Mouse (Mus musculus): Measurements from ENCODE around the gene Cldn7.

Cldn7 gene

DNA sequence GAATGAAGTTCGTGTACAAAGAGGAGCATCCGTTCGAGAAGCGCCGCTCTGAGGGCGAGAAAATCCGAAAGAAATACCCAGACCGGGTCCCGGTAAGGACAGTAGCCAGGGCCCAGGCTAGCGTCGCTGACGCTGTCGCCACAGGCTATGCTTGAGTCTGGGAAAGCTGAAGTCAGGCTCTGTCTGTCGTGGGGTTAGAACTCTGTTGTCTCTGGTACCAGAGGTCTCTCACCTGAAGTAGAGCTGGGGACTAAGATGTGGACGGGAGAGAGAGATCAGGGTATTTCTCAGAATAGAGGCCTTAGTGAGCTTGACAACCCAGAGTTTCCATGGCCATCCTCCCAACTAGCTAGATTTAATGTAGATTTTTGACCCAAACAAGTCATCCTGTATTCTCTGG lies 27.1 kb downstream of the Cldn7 start:
- in situ Hi-C loops (cut with MboI, MseI): loop anchor here (10.0 kb wide), 1 partner anchor 897 kb away; the partner anchor contains the start of gene Per1

DNA sequence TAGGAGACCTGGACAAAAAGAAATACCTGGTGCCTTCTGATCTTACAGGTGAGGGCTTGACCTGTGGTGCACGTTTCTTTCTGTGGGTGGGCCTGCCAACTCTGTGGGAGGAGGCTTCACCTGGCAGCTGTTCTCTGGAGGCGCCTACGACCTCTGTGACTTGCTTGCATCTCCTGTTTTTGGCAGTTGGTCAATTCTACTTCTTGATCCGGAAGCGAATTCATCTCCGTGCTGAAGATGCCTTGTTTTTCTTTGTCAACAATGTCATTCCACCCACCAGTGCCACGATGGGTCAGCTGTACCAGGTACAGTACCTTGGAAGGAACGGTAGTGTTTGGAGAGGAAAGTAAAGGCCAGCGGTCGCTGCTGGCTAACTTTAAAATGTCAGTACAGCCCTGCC lies 27.8 kb downstream of the Cldn7 start:
- in situ Hi-C loops (cut with MboI, MseI): loop anchor here (10.0 kb wide), 1 partner anchor 898 kb away; the partner anchor contains the start of gene Per1

DNA sequence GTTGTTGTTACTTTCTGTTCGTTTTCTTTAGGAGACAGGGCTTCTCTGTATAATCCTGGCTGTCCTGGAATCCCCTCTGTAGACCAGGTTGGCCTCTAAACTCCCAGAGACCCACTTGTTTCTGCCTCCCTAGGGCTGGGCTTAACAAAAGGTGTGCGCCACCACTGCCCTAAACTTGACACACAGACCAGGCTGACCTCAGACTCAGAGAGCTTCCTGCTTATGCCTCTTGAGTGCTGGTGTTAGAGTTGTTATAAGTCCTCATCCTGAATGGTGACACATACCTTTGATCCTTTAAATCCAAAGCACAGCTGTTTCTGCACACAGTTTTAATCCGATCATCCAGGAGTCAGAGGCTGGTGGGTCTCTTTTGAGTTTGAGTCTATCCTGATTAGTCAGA lies 28.4 kb downstream of the Cldn7 start:
- in situ Hi-C loops (cut with MboI, MseI): loop anchor here (10.0 kb wide), 1 partner anchor 898 kb away; the partner anchor contains the start of gene Per1

DNA sequence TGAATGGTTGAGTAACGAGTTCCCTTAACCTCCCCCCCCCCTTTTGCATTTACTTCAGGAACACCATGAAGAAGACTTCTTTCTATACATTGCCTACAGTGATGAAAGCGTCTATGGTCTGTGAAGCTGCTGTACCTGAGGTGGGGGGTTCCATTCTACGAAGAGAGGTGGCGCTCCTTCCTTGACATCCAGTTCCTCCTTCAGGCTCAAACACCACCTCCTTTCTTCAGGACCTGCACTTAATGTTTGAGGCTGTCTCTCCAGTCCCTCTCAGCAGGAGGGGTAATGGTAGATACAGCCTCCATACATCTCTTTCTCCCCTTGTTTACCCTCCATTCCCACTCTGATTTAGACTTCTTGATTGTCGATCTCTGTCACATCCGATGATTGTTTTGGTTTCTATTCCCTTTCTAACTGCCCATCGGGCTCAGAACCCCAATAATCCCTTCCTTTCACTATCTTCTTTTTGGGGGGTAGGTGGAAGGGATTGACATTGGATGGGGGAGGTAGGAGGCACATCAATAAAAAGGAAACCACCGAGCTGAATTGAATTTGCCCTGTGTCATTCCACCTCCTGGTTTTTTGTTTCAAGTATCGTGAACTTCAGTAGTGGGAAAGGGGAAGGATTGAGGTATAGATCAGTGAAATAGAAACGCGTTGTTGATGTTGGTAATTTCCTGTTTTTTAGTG lies 30.0 kb downstream of the Cldn7 start:
- in situ Hi-C loops (cut with MboI, MseI): loop anchor here (10.0 kb wide), 1 partner anchor 900 kb away; the partner anchor contains the start of gene Per1

DNA sequence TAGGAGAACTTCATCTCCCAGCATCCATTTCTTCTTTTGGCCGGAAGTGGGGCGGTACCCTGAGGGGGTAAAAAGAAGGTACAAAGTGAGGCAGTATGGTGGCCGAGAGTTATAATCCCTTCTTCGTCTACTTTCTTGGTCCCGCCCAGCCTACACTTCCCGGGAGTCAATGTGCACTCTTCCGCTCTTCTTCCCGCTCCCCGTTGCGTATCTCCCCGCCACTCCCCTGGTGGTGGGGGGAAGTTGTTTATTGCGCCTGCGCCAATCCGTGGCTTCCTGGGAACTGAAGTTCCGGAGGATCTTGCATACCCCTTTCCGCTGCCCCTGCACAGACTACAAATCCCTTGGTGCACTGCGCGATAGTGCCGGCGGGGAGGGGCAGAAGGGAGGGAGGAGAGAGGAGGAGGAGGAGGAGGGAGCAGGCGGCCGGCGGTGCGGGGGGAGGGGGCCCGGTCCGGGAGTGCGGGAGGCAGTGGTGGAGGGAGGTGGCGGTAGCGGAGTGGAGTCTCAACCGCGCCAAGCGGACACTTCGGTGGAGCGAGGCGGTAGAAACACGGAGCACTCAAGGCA lies 30.9 kb downstream of the Cldn7 start, which contains the start of gene Phf23:
Gene Phf23 (plus strand): TSS at position 387 of the 570 bp plus-strand sequence.
- in situ Hi-C loops (cut with MboI, MseI): loop anchor here (10.0 kb wide), 1 partner anchor 901 kb away; the partner anchor contains the start of gene Per1

DNA sequence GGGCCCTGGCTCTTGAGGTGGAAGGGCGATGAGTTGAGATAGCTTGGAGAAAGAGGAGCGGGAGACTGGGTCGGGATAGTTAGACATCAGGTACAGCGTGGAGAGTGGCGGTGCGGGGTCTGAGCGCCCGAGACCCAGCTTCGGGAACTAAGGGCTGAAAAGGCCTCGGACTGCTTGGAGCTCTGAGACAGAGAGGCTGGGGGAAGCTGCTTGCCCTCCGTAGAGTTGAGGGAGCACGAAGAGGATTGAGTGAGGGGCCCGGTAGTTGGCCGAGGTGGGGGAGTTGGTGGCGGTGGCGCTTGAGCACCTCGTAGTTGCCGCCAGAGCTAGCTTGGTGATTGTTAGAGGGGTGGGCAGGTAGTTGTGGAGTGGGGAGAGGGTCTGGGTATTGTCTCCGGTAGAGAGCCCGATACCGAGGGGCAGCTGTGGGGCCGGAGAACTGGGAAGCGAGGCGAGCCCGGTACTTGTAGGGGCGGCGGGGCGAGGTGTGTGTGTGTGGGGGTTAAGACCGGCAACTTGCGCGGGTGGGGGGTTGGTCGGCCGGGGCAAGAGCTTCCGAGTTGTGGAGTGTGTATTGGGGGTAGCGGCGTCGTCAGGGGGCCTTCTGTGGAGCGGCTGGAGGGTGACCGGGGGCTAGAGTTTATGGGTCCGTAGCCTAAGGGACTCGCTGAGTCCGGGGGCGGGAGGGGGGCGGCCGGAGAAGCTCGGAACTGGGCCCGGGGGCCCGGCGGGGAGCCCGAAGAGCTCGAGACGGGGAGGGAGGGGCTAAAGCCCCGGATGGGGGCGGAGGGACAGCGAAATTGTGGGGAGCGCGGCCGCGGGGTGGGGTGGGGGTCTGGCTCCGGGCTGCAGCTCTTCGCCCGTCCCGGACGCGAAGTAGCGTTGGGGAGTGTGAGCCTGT lies 31.8 kb downstream of the Cldn7 start:
- in situ Hi-C loops (cut with MboI, MseI): loop anchor here (10.0 kb wide), 1 partner anchor 902 kb away; the partner anchor contains the start of gene Per1

DNA sequence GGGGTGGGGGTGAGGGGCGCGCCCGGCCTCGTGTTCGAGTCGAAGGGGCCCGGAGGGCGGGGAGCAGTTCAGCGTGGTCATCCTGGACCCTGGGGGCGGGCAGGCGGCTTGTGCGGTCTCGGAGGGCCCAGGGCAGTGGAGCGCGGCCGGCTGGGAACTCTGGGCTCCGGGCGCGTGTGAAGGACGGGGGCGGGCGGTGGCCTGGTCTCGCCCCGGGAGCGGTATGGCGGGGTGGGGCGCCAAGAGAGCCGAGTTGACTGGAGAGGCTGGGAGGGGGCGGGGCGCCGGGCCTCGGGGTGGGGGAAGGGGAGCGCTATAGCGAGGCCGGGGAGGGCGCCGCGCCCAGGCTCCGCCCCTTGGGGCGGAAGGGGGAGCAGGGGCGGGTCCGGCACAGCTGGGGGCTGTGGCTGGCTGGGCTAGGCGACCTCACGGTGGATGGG lies 32.5 kb downstream of the Cldn7 start:
- in situ Hi-C loops (cut with MboI, MseI): loop anchor here (10.0 kb wide), 1 partner anchor 902 kb away; the partner anchor contains the start of gene Per1

DNA sequence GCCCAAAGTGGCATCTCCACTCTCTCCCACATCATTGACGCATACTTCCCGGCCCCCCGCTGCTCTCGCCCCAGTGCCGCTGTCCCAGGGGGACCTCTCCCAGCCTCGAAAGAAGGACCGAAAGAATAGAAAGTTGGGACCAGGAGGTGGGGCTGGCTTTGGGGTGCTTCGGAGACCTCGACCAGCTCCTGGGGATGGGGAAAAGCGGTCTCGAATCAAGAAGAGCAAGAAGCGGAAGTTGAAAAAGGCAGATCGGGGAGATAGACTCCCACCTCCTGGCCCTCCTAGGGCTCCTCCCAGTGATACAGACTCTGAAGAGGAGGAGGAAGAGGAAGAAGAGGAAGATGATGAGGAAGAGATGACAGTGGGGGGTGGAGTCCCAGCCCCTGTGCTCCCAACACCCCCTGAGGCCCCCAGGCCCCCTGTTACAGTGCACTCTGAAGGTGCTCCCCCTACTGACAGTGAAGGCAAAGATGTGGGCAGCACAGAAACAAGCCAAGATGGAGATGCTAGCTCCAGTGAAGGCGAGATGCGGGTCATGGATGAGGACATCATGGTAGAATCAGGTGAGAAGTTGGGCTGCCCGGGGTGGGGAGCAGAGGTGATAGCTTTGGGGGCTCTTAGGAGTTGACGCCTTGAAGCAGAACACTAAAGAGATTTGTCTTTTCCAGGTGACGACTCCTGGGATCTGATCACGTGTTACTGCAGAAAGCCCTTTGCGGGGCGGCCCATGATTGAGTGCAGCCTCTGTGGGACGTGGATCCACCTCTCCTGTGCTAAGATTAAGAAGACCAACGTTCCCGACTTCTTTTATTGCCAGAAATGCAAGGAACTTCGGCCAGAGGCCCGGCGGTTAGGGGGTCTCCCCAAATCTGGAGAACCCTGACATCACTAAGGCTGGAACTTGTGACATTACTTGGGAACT lies 34.2 kb downstream of the Cldn7 start:
- in situ Hi-C loops (cut with MboI, MseI): loop anchor here (10.0 kb wide), 1 partner anchor 904 kb away; the partner anchor contains the start of gene Per1

DNA sequence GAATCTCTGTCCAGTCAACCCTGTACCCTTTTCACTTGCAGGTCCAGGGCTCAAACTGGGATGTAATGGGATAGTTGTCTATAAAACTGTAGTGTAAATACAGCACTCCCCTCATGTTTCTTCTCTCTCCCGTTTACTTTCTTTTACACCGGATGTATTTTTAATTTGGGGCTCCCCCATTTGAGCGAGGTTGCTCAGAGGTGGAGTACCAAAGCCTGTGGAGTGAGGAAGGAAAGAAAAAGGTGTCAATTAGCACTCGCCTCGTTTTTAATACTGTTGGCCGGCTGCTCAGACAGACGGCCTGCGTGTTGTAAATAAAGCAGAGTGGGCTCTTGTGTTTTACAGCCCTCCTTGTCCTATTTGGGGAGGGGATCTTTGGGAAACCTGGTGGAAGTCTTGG lies 35.1 kb downstream of the Cldn7 start:
- in situ Hi-C loops (cut with MboI, MseI): loop anchor here (10.0 kb wide), 1 partner anchor 905 kb away; the partner anchor contains the start of gene Per1

DNA sequence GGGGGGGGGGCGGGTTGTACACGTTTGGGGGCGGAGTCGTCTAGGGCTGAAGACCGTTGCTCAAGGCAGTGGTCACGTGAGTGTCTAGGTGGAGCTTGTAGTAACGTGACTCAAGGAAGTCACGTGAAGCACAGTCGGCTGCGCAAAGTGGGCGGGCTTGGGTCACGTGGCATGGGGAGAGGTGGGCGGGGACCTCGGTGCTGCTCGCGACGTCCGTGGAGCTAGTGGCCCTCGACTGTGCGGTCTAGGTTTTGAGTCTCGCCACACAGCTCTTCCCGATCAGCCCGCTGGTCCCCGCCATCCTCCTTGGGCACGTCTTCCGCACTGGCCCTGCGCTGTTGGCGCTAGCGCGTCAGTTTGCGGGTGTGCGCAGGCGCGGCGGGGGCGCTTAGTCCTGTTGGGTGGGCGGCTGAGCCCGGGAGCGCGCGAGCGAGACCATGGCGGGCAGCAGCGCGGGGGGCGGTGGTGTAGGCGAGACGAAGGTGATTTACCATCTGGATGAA lies 35.9 kb downstream of the Cldn7 start, which contains the start of gene Dvl2:
Gene Dvl2 (plus strand): TSS at position 200 of the 503 bp plus-strand sequence.
- in situ Hi-C loops (cut with MboI, MseI): no loop called here

DNA sequence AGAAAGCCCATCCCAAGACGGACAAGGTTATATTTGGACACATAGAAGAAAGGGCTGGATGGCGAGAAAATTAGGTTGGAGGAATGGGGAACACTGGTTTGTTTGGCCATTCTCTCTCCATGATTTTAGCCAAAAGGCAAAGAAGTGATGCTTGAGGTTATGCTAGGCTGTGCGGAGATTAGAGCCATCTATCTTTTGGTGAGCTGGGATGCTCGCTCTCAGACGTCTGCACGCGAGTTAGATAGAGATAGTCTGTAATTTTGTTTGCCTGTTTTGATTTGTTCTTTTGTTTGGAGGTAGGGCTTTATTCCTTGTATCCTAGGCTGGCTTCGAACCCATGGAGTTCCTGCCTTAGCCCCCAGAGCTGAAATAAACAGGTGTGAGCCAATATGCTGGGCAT lies 36.6 kb downstream of the Cldn7 start:
- in situ Hi-C loops (cut with MboI, MseI): no loop called here

DNA sequence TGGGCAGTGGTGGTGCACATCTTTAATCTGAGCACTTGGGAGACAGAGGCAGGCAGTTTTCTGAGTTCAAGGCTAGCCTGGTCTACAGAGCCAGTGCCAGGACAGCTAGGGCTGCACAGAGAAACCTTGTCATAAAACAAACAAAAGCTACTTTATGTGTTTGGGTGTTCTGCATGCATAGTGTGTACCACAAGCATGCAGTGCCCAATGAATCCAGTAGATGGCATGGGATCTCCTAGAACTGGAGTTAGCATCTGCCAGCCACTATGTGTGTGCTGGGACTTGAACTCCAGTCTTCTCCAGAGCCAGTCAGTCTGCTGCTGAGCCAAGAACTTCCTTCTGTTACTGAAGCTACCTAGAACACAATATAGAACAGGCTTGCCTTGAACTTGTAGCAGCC lies 37.3 kb downstream of the Cldn7 start:
- in situ Hi-C loops (cut with MboI, MseI): no loop called here

DNA sequence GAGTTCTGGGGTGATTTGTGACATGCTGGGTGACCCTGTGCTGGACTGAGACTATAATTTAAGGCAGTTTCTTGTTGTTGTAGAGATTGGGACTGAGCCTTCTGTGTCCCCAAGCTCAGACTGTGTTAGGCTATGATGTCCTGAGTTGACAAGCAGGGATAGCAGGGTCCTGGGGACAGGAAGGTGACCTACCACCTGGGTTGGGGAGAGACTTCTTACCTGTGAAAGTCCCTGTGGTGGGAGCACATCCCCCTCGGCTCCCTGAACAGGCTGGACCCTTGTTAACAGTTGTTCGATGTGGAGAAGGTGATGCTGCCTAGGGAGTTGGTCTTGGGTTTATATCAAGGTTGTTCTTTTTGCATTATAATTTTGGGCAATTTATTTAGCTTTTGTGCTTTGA lies 37.9 kb downstream of the Cldn7 start:
- in situ Hi-C loops (cut with MboI, MseI): no loop called here

DNA sequence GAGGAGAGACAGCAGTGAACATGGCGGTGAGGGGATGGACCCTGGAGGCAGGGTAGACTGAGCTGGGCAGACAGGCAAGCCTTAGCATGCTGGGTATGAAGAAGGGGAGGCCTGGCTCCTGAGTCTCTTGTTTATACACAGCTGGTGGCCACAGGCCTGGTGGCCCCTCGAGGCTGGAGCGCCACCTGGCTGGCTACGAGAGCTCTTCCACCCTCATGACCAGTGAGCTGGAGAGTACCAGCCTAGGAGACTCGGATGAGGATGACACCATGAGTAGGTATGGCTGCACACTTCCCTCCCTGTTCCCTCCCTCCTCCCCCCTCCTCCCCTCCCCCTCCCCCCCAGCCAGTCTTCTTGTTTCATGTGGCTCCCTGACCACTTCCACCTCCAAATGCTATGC lies 40.9 kb downstream of the Cldn7 start:
- in situ Hi-C loops (cut with MboI, MseI): no loop called here

DNA sequence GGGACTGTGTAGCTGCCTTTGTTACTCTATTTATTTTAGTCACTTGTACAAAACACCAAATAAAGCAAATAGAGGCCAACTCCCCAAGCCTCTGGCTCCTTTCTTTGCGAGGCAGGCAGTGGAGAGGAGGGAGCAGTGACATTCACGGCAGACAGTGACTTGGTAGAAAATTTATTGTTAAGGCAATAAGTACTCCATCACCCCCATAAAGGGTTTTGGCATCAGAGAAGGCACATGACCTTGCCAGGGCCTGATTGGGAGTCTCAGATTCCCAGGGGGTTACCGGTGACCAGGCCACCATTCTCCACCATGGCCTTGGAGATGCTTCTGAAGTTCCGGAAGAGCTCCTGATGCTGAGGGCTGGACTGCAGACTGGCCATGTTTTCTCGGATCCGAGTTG lies 45.5 kb downstream of the Cldn7 start:
- in situ Hi-C loops (cut with MboI, MseI): no loop called here

DNA sequence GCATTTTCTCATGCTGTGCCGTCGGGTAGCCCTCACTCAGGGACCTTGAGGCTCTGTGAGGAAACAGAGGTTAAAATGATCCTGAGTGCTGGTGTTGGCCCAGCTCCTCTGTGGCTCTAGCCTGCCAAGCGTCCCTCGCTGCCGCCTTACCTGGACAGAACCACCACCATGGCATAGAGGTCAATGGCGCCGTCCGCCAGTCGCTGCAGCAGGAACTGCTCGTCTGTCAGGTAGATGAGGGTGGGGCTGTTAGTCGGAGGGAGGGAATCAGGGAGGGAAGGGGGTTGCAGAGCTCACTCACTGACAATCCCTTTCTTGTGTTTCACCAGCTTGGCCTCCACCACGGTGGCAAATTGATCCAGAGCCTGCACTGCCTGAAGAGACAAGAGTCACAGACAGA lies 46.0 kb downstream of the Cldn7 start:
- in situ Hi-C loops (cut with MboI, MseI): no loop called here

DNA sequence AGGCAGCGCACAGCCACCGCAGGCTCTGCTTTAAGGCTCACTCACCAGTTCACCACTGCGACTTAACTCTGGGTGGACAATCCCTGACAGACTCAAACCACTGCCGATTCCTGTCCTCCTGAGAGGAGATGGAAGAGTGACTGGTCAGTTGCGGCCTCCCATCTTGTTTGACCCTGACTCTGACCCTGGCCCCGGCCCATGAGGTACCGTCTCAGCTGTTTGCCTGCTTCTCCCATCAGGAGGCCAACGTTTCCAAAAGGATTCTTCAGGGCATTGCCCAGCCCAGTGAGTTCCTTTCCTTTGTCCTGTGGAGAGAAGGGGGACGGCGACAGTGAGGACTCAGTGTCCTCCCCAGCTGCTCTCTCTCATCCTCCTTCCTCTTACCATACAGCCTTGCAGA lies 46.4 kb downstream of the Cldn7 start:
- in situ Hi-C loops (cut with MboI, MseI): no loop called here

DNA sequence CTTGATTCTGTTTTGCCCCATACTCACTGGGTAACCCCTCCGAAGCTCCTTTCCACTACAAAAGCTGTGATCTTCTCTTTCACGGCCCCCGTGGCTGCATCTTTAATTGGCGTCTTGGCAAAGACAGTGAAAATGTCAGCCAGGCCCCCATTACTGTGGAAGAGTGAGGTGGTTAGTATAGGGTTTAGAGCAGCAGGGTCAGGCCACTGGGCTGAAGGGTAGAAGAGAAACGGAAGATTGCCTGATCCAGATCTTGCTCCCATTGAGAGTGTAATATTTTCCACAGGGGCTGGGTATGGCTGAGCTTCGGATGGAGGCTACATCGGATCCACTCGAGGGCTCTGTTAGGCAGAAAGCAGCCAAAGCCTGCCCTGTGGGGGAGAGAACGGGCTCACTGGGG lies 48.4 kb downstream of the Cldn7 start:
- in situ Hi-C loops (cut with MboI, MseI): no loop called here

DNA sequence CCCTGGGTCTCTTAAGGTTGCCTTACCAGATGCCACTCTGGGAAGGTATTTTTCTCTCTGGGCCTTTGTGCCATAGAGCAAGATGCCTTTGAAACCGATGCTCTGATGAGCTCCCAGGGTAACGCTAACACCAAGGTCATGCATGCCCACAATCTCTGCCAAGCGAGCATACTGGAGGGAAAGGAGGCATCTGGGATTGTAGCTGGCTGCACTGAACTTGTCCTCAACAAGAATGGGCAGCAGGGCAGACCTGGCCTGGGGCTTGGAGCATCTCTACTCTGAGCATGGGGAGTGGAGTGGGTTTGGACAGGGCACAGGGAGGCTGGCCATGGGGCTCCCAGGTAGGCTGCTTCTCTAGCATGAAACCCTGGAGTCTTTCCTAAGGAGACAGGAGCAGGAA lies 48.8 kb downstream of the Cldn7 start:
- in situ Hi-C loops (cut with MboI, MseI): no loop called here

DNA sequence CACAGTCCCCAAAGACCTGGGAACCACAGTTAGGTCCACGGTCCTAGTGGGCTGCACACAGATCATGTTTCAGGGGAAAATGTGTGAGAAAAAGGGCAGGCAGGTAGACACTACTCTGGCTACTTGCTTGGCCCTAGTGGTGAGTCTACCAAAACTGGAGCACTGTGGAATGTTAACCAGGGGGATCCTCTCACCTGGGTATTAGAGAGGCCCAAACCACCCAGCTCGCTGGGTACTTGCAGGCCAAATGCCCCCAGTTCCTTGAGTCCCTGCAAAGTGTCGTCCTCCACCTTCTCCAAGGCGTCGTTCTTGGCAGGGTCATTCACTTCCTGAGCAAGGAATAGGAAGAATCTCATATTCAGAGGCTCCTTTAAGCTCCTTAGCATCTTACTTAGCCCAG lies 49.5 kb downstream of the Cldn7 start:
- in situ Hi-C loops (cut with MboI, MseI): no loop called here
